Mouse (Mus musculus): ENCODE results near the gene Klhdc4.

The Klhdc4 gene

DNA sequence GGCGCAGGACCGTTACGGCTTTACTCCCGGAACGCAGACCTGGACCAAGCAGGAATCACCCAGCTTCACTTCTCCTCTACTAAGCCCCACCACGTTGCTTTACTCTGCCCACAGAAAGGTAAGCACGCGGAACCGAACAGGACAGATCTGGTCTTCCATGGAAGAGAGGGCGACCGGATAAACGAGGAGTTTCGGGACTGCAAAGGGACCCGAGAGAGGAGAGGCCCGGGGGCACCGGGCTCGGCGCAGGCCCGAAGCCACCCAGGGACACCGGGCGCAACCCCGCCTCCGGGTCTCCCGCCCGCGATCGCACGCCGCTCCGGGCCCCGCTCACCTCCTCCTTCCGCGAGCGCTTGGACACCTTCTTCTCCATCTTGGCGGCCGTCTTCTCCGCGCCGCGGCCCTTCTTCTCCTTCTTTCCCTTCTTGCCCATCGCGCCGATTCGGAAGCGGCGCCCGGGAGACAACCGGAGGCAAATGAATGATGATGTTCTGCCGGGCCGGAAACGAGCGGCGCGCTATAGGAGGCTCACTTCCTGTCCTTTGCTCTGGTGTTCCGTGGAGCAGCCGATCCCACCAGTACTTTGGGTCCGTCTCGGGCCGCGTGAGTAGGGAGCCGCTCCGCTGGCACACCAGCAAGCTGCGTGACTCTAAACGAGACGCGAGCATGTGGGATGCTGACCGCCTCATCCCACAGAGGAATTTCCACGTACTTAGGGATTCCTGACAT is at the start of gene Klhdc4:
TSS of gene Klhdc4 (minus strand) at position 522 of the 729 bp plus-strand sequence.
- DNase-seq (ENCODE audit: inconsistent ontology term), result peak; percentile 91

DNA sequence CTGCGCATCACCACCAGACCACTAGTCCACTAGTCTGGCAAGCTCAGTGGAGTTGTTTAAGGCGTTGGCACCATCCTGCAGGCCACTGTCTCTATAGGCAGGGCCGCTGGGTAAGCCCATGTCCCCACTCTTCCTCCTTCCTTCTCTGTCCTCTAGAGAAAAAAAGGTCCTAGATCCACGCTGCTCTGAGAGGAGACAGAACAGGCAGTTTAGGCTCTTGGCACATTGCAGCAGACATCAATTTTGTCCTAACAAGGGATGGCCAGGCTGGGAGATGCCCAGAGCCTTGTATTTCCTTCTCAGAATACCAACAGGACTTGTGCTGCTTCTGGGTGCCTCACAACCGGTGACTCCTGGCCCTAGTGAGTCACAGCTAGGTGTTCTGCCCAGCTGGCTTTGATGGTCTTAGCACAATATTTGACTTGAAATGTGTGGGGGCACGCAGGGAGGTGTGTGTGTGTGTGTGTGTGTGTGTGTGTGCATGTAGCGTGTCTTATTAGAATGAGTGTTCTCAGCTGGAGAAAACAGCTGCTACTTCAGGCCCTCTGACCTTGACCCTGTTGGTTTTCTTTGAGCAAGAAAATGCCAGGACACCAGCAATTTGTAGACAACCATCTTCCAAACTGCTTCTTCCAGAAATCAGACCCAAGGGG is 48.6 kb upstream of the Klhdc4 start:
- no peak for DNase-seq (ENCODE audit: inconsistent ontology term)

DNA sequence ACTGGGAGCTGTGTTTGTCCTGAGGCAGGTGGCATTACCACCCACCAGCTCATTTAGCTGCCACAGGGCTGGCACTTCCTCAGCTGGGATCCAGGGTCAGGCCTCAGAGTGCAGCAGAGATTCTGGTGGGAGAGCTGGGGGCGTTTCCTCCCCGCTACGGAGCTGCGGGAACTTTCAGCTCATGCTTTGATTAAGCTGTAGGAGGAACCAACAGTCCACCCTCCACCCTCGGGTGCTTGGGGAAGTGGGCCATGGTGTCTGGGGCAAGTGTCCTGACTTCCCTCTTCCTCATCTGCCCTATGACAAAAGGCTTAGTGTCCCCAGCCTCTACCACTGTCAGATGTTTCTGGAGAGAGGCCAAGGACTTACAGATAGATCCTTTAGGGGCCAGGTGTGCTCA is 47.8 kb upstream of the Klhdc4 start:
- no peak for DNase-seq (ENCODE audit: inconsistent ontology term)

DNA sequence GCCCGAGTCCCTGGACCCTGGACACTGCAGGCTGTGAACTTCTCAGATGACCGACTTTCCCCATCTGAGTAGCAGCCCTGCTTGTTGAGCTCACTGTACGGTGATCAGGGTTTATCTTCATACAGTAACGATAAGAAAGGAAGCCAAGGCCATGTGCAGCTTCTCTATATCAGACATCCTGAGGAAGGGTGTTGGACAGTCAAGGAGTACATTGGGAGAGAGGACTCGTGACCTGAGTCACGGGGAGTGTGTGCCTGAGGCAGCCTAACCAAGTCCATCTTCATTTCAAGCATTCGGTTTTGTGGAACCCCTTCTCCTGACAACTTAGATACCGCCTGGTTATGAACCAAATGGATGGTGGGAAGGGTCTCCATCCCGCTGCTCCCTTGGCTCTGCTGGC is 46.1 kb upstream of the Klhdc4 start:
- no peak for DNase-seq (ENCODE audit: inconsistent ontology term)

DNA sequence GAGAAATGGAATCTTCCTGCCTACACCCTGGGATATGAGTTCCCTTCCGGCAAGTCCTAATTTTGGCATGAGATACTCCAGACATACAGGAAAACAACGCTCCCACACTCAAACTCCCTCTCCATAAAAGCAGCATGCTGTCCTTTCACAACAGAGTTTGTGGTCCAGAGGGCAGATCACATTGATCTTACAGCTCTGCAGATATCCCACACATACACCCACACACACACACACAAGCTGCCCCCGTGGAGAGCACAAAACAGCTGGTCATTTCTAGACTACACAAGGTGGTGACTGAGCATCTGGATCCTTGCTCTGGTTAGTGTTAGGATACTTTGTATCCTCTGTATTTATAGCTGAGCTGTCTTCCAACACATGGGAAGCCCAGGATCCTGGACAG is 45.7 kb upstream of the Klhdc4 start:
- no peak for DNase-seq (ENCODE audit: inconsistent ontology term)

DNA sequence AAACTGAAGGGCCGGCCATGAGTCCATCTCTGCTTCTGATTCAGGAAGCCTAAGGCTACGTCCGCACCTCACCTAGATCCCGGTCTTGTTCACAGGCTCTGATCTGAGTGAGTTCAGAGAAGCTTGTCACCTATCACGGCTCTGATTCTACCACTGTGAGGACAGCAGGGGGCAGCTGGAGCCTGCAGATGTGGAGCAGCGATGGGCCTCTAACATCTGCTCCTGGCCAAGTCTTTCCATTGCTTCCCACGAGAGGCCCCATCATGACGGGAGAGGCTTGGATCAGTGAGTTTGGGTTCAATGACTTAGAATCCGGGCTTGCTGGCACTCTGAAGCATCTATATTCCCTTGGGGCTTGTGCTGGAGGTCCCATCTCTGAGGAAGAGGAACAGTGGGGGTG is 44.7 kb upstream of the Klhdc4 start:
- no peak for DNase-seq (ENCODE audit: inconsistent ontology term)

DNA sequence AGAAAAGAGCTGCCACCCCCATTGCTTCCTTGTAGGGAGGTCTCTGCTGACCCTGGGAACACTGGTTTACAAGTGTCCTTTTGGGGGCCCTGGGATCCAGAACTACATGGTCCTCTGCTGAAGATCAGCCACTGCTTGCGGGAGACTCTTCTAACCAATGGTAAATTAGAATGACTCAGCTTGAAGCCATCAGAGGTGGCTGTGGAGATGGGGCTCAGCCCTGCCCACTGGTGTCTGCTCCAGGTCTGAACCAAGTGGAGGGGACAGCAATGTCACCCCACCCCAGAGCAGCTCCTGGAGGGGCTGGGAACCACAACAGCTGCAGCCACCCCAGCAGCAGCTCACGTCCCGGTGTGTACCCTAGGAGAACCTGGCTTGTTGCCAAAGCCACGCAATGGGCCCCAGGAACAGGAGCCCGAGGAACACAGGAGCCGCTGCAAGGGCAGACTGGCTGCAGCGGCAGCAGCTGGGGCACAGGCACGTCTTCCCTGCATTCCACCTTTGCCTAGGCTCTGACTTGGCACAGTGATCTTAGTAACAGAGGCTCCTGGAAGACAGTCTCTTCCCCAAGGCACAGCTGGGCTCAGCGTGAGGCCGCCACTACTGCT is 42.6 kb upstream of the Klhdc4 start:
- DNase-seq (ENCODE audit: inconsistent ontology term), result no peak

DNA sequence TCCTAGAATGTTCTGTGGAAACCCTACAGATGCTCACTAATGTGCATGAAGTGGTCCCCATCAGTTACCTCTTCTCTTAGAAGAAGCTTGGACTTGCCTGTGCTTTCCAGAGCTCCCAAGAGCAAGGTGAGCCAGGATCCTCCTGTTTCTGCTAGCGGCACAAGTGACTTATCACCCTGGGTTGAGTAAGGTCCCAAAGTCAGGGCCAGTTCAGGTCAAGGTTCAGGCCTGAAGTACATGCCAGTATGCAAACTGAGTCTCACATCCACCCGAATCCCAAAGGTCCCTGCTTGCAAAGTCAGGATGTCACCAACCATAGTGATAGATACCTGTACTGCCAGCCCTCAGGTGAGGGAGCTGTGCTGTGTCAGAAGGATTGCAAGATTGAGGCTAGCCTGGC is 40.8 kb upstream of the Klhdc4 start:
- DNase-seq (ENCODE audit: inconsistent ontology term), result no peak

DNA sequence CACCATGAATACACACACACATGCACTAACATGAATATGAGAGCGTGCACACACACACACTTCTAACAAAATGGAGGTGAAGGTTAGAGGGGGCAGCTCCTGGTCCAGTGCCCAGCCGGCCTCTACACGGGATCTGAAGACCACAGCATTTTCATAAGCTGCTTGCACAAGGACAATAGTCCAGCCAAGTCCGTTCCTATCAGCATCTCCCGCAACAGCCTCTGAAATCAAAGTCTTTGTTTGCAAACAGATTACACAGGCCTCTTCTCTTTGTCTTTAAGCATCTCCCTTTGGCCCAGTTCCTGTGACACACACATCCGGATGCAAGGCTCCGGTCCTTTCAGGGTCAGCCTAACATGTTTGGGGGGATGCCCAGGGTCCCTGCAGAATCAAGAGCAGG is 39.5 kb upstream of the Klhdc4 start:
- DNase-seq (ENCODE audit: inconsistent ontology term), result peak; percentile 69

DNA sequence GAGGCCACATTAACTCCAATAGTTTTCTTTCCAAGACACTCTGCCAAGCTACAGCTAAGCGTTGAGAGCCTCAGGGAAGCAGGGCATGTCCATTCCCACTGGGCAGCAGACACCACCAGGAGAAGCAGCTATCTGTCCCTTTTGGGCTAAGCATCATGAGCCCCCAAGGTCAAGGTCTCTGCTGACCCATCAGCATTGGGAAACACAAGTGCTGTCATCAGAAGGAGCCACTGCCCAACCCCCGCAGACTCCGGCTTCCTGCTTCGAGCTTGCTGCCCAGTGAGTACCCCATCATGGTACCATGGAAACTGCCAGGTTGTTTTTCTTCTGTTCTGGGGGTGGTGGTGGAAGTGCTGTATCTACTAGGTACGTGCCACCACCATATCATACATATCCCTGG is 38.8 kb upstream of the Klhdc4 start:
- DNase-seq (ENCODE audit: inconsistent ontology term), result no peak

DNA sequence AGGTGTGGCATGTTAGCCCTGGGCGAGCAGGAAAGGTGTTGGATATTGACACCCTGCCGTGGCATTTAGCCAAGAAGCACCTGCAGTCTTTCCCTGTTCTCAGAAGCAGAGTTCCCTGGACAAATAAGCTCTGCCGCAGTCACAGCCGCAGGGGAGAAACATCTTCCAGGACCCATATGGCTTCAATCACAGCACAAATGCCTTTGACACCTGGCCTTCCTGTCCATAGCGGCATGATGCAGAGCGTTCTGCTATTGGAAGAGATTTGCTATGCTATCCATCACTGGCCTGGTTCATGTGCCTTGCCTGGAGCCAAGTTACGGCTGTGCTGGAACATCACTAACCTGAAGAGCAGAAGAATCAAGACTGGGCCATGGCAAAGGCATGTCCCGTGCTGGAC is 36.0 kb upstream of the Klhdc4 start:
- DNase-seq (ENCODE audit: inconsistent ontology term), result no peak

DNA sequence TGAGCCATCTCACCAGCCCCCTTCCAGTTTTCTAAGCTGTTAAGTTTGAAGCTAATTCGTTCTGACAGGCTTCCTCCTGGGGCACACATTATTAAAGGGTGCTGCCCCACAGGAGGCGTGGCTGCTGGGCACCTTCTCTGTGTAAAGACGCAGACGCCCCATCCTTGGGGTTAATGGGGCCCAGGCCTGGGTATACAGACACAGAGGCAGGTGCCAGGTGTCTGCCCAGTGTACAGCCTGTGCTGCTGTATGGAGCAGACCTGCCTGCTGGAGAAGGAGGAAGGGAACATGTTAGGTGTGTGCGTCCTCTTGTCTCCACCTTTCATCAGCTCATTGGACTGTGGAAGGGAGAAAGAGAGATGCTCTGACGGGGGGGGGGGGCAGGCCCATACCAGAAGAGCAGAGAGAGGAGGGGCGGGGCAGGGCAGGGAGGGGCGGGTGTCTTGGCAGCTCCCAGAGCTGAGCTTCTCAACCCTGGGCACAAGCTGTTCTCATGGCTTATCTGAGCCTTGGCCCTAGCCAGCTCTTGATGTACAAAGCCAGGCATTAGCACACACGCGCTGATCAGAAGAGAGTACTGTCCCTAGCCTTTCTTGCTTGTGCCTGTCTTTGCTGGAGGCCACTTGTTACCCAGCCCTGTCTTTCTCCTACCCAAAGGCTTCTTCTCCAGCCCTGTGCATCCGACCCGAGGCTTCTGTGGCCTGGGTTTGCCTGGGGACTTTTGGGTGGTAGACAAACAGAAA is 32.6 kb upstream of the Klhdc4 start:
- DNase-seq (ENCODE audit: inconsistent ontology term), result no peak

DNA sequence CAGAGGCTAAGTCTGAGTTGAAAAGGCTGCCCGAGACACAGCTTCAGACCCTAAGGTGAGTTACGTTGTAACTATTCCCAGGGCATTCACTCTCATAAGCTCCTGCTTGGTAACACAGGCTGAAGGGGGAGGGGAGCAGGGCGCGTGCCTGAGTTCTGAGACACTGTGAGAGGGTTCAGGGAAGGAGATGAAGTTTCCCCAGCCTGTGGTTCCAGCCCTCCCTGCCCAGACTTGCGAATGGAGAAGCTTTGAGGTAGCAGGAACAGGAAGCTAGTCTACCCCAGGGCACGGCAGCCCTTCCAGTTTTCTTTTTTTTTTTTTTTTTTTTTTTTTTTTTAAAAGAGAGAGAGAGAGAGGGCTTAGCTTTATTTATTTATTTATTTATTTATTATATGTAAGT is 31.9 kb upstream of the Klhdc4 start:
- DNase-seq (ENCODE audit: inconsistent ontology term), result no peak

DNA sequence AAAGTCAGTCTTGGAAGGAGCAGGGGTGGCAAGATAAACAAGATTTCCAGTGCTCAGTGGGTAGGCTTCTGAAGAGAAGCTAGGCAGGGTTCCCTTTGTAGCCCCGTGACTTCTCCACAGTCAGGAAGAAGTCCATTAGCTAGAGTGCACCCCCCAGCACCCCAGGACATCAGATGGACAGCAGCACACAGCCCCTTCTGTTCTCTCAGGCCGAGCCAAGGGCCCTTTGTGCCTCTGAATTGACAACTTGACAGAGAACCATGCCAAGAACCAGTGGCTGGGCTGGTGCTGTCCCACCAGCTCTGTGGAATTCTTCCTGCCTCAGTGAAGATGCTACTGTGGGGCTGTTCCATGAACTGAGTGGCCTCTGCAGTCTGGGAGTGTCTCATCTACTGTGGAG is 28.4 kb upstream of the Klhdc4 start:
- peak; percentile 88 for DNase-seq (ENCODE audit: inconsistent ontology term)

DNA sequence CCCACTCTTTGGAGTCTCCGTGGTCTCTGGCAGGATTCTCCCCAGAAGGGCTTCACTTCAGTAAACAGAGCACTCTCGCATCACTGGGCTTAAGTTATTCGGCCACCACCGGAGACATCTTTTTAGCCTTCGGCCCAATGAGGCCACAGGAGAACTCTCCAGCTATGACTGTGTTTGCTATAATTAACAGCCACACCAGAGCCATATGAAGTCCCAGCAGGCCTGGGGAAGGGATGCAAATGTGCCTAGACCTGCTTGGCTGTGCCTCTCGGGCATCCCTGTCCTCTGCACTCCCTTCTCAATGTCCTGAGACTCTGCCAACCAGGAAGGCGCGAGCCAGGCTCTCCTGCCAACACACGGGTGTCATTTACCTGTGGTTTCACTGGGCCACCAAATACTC is 28.0 kb upstream of the Klhdc4 start:
- peak; percentile 95 for DNase-seq (ENCODE audit: inconsistent ontology term)

DNA sequence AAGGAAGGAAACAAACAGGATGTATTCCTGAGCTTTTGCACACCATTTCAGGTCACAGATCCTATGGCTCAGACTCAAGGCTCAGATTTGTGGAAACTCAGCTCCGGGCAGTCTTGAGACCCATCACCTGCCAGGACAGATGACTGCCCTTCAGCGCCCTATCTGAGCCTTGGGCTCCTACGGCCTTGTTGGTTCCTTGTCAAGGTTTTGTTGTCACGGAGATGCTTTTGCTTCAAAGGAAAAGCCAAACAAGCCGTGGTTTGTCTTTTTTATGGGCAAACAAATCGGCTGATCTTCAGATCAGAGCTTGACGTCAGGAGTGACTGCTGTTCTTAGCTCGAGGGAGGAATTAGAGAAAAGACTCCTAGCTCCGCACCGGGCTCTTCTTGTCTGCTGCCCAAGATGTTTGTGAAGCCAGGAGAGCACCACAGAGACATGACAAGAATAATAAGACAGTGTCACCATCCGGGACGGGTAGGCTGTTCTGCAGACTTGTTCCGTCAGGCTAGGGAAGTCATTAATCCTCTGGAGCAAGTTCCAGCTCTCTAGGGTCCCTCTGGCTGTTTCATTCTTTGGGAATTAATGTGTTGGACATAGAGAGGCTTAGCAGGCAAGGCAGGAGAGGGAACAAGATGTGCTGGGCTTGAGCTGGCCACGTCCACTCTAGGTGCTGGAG is 26.8 kb upstream of the Klhdc4 start:
- DNase-seq (ENCODE audit: inconsistent ontology term), result no peak

DNA sequence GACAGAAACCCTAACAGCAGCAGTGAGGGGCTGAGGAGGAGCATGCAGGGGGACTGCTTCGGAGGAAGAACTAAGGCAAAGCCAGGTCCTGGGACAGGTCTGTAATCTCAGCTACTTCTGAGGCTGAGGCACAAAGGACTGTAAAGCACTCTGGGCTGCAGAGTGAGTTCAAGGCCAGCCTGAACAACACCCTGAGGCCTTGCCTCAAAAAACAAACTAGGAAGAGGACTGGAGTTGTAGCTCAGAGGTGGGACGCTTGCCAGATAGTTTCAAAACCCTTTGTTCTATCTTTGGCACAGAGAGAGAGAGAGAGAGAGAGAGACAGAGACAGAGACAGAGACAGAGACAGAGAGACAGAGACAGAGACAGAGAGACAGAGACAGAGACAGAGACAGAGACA is 24.2 kb upstream of the Klhdc4 start:
- no peak for DNase-seq (ENCODE audit: inconsistent ontology term)

DNA sequence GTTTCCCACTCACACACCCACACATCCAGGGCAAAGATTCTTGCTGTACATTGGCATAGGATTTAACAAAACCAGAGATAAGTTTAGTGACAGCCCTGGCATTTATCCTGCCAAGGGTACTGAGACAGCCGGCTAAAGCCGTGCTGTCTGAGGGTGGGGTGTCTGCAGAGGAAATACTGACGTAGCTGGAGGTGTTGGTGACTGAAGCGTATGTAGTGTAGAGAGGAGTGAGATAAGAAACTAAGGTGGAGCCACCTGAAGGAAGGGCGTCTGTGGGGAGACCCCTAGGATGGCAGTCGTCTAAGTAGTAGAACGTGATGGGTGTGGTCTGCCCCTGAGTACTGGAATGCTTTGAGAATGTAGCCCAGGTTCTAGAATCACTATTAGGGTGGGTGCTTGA is 23.1 kb upstream of the Klhdc4 start:
- no peak for DNase-seq (ENCODE audit: inconsistent ontology term)

DNA sequence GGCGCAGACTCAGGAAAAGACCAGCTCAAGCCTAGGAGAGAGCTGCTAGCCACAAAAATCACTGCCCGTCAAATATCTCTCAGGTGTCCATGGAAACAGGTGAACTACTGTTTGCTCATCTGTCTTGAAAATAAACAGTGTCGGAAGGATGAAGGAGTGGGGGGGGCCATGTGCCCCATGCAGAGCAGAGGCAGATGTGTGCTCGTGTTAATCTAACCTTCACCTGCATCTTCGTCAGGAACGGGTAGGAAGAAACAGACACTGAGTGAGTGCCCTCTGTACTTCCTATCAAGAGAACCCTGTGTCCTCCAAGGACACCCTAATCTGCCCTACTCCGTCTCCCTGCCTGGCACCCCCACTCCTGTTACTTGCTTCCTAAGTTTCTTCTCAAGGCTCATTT is 22.3 kb upstream of the Klhdc4 start:
- DNase-seq (ENCODE audit: inconsistent ontology term), result no peak

DNA sequence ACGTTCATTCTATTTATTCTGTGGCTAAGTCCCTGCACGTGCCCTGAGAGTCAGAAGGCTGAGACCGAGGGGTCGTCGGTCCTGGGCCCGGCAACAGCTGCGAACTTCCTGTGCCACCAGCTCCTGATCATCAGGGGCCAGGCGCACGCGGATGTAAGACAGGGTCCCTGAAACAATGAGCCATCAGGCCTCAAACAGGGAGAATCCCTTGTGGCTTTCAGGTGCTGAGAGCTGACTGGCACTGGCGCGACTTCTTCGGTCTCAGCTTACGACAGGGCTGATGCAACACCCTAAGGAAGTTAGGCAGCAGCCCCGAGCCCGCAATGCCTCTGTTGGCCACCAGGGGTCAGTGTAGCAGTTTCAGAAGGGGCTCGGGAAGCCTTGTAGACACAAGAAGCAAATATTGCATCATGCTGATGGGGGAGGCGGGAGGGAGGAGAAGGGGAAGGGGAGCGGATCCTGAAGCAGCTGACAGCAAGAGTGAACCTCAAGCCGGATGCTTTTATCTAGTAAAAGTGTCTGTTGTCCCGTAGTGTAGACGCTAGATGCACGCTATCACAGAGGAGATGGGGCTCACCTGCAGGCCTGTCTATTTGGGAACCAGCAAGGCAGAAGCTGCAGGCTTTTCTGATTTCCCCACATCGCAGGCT is 21.6 kb upstream of the Klhdc4 start:
- peak; percentile 95 for DNase-seq (ENCODE audit: inconsistent ontology term)

DNA sequence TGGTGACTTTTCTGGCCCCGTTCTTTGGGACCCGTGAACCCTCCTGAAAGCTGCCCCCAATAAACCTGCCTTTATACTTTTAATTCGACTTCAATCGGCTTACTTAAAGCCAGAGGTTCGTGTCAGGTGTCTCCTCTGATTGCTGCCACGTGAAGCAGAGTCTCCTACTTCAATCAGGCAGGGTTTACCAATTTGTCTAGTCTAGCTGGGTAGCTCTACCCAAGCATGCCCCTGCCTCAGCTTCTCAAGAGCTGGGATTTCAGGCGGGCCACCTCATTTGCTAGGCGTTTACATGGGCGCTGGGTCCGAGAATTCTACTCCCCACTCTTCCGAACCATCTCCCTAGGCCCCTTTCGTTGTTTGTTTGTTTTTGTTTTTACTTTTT is 21.1 kb upstream of the Klhdc4 start:
- DNase-seq (ENCODE audit: inconsistent ontology term), result no peak

DNA sequence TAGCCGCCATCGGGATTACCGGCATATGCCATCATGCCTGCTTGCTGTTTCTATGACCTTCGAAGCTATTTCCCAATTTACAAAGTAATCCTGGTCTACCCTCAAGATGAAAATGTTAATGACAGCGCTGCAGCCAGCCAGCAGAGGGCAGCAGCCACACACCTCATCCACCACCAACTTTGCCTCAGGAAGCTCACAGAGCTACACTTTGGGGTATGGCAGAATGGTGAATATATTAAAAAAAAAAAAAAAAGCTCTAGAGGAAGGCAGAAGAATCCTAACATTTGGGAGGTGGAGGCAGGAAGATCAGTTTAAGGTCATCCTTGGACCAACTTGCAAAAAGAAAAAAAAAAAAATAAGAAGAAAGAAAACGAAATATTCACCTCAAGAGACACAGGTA is 20.6 kb upstream of the Klhdc4 start:
- peak; percentile 65 for DNase-seq (ENCODE audit: inconsistent ontology term)
